Mouse (Mus musculus) adrenal gland (tissue): Measurements from ENCODE around the gene D17H6S53E.

ENCODE experiments used
- intact Hi-C: fragments of 180-260 bp; cut with DNase I; formaldehyde crosslinking; loops from one replicate; pipeline ENCODE4 v1.15.1; 2025
- long read RNA-seq, 2 experiments: library from polyadenylated mRNA; unstranded; transcript quantifications; one replicate each; pipeline ENCODE4 v2.0.0; 2020; ENCODE audit warnings: borderline replicate concordance in 1 of 2; ENCODE audit not compliant: insufficient replicate concordance in 1 of 2

Gene D17H6S53E
- long read RNA-seq, experiment 1, partial matches to known transcripts: 0 of 10 reads
- long read RNA-seq, experiment 1, other reads (novel, unspliced or antisense): 9 of 10 reads
- long read RNA-seq, experiment 2, partial matches to known transcripts: 0 of 2 reads
- long read RNA-seq, experiment 2, other reads (novel, unspliced or antisense): 2 of 2 reads

GRCm38 (mm10) chr17:35126206-35126611, at the start of gene D17H6S53E:
D17H6S53E (plus strand) TSS chr17:35126373.
- intact Hi-C loops: no loop called here

- intact Hi-C loops: no loop called here
These were observed 49.5 kb upstream of the D17H6S53E start, which contains the start of gene Ly6g6e for GRCm38 (mm10) chr17:35076507-35077176. Ly6g6e (plus strand) TSS chr17:35076902.

- intact Hi-C loops: no loop called here
These were observed 48.9 kb upstream of the D17H6S53E start for GRCm38 (mm10) chr17:35077285-35077684.

- intact Hi-C loops: no loop called here
These were observed 48.4 kb upstream of the D17H6S53E start, which contains the start of gene Ly6g6d for GRCm38 (mm10) chr17:35077786-35078233. Ly6g6d (minus strand) TSS chr17:35078065.

- intact Hi-C loops: no loop called here
These were observed 46.4 kb upstream of the D17H6S53E start for GRCm38 (mm10) chr17:35079778-35080177.

- intact Hi-C loops: no loop called here
These were observed 45.9 kb upstream of the D17H6S53E start for GRCm38 (mm10) chr17:35080248-35080647.

GRCm38 (mm10) chr17:35080710-35081109, 45.5 kb upstream of the D17H6S53E start:
- intact Hi-C loops: no loop called here

- intact Hi-C loops: no loop called here
These were observed 43.2 kb upstream of the D17H6S53E start for GRCm38 (mm10) chr17:35082841-35083576.

- intact Hi-C loops: no loop called here
These were observed 42.2 kb upstream of the D17H6S53E start for GRCm38 (mm10) chr17:35083929-35084497.

- intact Hi-C loops: no loop called here
These were observed 40.8 kb upstream of the D17H6S53E start, which contains the start of gene Ly6g6f for GRCm38 (mm10) chr17:35085208-35085865. Ly6g6f (minus strand) TSS chr17:35085610.

GRCm38 (mm10) chr17:35088151-35088550, 38.0 kb upstream of the D17H6S53E start:
- intact Hi-C loops: no loop called here

- intact Hi-C loops: no loop called here
These were observed 37.1 kb upstream of the D17H6S53E start, which contains the start of gene Abhd16a for GRCm38 (mm10) chr17:35088825-35089644. Abhd16a (plus strand) TSS chr17:35089263.

- intact Hi-C loops: no loop called here
These were observed 35.8 kb upstream of the D17H6S53E start for GRCm38 (mm10) chr17:35090166-35090932.

GRCm38 (mm10) chr17:35092403-35093198, 33.6 kb upstream of the D17H6S53E start:
- intact Hi-C loops: no loop called here

GRCm38 (mm10) chr17:35094475-35095365, 31.5 kb upstream of the D17H6S53E start:
- intact Hi-C loops: no loop called here

- intact Hi-C loops: no loop called here
These were observed 29.6 kb upstream of the D17H6S53E start for GRCm38 (mm10) chr17:35096597-35096996.

GRCm38 (mm10) chr17:35097164-35097655, 29.0 kb upstream of the D17H6S53E start:
- intact Hi-C loops: no loop called here
